Mouse (Mus musculus) cerebellum, adult (tissue): ENCODE data around the gene Mybbp1a.

ENCODE experiments used
- ATAC-seq: cut with Nextera tagmentation; 2 replicates; pipeline ENCODE4 v1.9.2; 2017; ENCODE audit warnings: mild to moderate bottlenecking, moderate library complexity, mixed read lengths; ENCODE audit not compliant: insufficient number of reproducible peaks, low FRiP score, low TSS enrichment

The Mybbp1a gene

DNA sequence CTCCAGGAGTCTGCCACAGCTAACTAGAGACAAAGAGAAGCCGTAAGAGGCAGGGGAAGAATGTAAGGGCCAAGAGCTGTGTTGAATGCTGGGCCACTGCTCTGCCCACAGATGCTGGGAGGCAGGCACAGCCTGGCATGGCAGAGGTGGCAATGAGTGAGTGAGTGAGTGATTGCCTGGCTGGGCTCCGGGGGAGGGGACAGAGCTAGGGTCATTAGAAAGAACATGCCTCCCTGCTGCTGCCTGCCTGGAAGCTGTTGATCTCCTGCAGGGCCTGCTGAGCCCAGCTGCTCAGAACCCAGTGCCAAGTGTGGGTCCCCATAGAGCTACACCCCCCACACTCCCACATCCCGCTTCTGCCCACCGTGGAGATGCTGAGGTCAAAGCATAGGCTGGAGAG is 56.2 kb downstream of the Mybbp1a start:
- no peak for ATAC-seq

DNA sequence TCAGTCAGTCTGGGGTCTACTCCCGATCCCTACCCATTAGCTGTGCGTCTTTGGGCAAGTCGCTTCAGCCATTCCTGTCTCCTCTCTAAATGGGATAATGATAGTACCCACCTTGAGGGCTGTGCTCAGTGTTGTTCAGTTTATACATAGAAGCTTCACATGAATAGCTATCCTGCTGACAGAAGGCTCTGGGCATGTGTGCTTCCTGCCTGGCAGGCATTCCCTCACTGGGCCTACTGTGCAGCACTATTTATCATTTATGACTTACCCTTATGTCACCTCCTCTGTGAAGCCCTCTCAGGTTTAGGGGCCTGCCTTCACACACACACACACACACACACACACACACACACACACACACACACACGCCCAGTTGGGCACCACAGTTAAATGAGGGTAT is 59.0 kb downstream of the Mybbp1a start:
- ATAC-seq = no peak
